Mouse (Mus musculus): ENCODE results near the gene Nsmce4a. TPM values are rescaled to one million over a fixed set of nuclear protein-coding genes. Genes with fewer than 3 reads are reported as not detected.

Nsmce4a gene
- polyA plus RNA-seq (2015; fragmentation: Nextera tagmentation; extraction: Ambion mirVana), result 115 and 120 TPM in 2 replicates

GRCm38 (mm10) chr7:130572821-130573220 is at the start of gene Nsmce4a:
TSS of gene Nsmce4a (minus strand) at chr7:130573118.
- ATAC-seq (ENCODE audit: low read depth) (no peak), DNase-seq (no peak)
- H3K4me3 ChIP-seq (replicated peaks), result no peak within 1 kb of the TSS
- WGBS (ENCODE audit: insufficient replicate concordance), result 69% methylated on average over 10 of the region's 11 CpGs
- H3K27me3 ChIP-seq, result no peaks in the 10 kb centered on the region
- peaks cover 12% of the 10 kb centered on the region; the same call in 1 of the 2 replicates for H3K4me1 ChIP-seq (replicated peaks)
- H3K36me3 ChIP-seq, result no peaks in the 10 kb centered on the region
- no peak within 1 kb of the TSS for H3K27ac ChIP-seq
- H3K9me3 ChIP-seq (replicated peaks), result no peaks in the 10 kb centered on the region
- no peak within 1 kb of the TSS for H3K9ac ChIP-seq
- no peak within 1 kb of the TSS for H3K4me2 ChIP-seq

GRCm38 (mm10) chr7:130622359-130622758 is 49.4 kb upstream of the Nsmce4a start:
- 0 out of 2 replicates have a peak, but pooled peaks cover 2% of the 10 kb centered on the region for H3K27me3 ChIP-seq
- H3K4me3 ChIP-seq (replicated peaks), result no peak overlapping the region
- H3K4me2 ChIP-seq, result no peak overlapping the region
- H3K27ac ChIP-seq, result no peak overlapping the region
- no peak for DNase-seq
- H3K9me3 ChIP-seq (replicated peaks), result no peaks in the 10 kb centered on the region
- no peak for ATAC-seq (ENCODE audit: low read depth)
- WGBS (ENCODE audit: insufficient replicate concordance), result 61% methylated on average over 4 of the region's 4 CpGs
- no peaks in the 10 kb centered on the region for H3K36me3 ChIP-seq
- no peak overlapping the region for H3K9ac ChIP-seq
- H3K4me1 ChIP-seq (replicated peaks), result no peaks in the 10 kb centered on the region

GRCm38 (mm10) chr7:130621953-130622352 is 49.0 kb upstream of the Nsmce4a start:
- Histone ChIP-seq H3K4me1 (replicated peaks) (no peaks in the 10 kb centered on the region), H3K4me2 (no peak overlapping the region), H3K9me3 (replicated peaks) (no peaks in the 10 kb centered on the region), H3K9ac (no peak overlapping the region), H3K4me3 (replicated peaks) (no peak overlapping the region), H3K27ac (no peak overlapping the region), H3K27me3 (0 out of 2 replicates have a peak, but pooled peaks cover 2% of the 10 kb centered on the region), H3K36me3 (no peaks in the 10 kb centered on the region)
- ATAC-seq (ENCODE audit: low read depth), result no peak
- 41% methylated on average over 3 of the region's 3 CpGs for WGBS (ENCODE audit: insufficient replicate concordance)
- DNase-seq, result no peak

- 70% methylated on average over 2 of the region's 2 CpGs for WGBS (ENCODE audit: insufficient replicate concordance)
- no peak overlapping the region for H3K9ac ChIP-seq
- H3K27ac ChIP-seq, result no peak overlapping the region
- H3K4me2 ChIP-seq, result no peak overlapping the region
- H3K36me3 ChIP-seq, result no peaks in the 10 kb centered on the region
- H3K4me3 ChIP-seq (replicated peaks), result no peak overlapping the region
- H3K9me3 ChIP-seq (replicated peaks), result no peaks in the 10 kb centered on the region
- DNase-seq, result no peak
- no peak for ATAC-seq (ENCODE audit: low read depth)
- H3K4me1 ChIP-seq (replicated peaks), result no peaks in the 10 kb centered on the region
- H3K27me3 ChIP-seq, result no peaks in the 10 kb centered on the region
Observed at GRCm38 (mm10) chr7:130621068-130621467, 48.1 kb upstream of the Nsmce4a start.

GRCm38 (mm10) chr7:130617591-130617990 is 44.7 kb upstream of the Nsmce4a start:
- Histone ChIP-seq H3K36me3 (no peaks in the 10 kb centered on the region), H3K4me1 (replicated peaks) (no peaks in the 10 kb centered on the region), H3K27me3 (no peaks in the 10 kb centered on the region), H3K9ac (no peak overlapping the region), H3K9me3 (replicated peaks) (no peaks in the 10 kb centered on the region), H3K4me2 (no peak overlapping the region), H3K4me3 (replicated peaks) (no peak overlapping the region), H3K27ac (no peak overlapping the region)
- DNase-seq, result no peak
- WGBS (ENCODE audit: insufficient replicate concordance), result 85% methylated on average over 3 of the region's 3 CpGs
- no peak for ATAC-seq (ENCODE audit: low read depth)

- Histone ChIP-seq H3K27ac (no peak overlapping the region), H3K4me3 (replicated peaks) (no peak overlapping the region), H3K27me3 (no peaks in the 10 kb centered on the region), H3K9me3 (replicated peaks) (no peaks in the 10 kb centered on the region), H3K4me2 (no peak overlapping the region), H3K9ac (no peak overlapping the region), H3K4me1 (replicated peaks) (no peaks in the 10 kb centered on the region), H3K36me3 (no peaks in the 10 kb centered on the region)
- 63% methylated on average over 4 of the region's 4 CpGs for WGBS (ENCODE audit: insufficient replicate concordance)
- DNase-seq, result no peak
- ATAC-seq (ENCODE audit: low read depth), result no peak
Observed at GRCm38 (mm10) chr7:130613973-130614372, 41.1 kb upstream of the Nsmce4a start.

- 75% methylated on average over 4 of the region's 4 CpGs for WGBS (ENCODE audit: insufficient replicate concordance)
- DNase-seq, result no peak
- Histone ChIP-seq H3K9me3 (replicated peaks) (no peaks in the 10 kb centered on the region), H3K4me3 (replicated peaks) (no peak overlapping the region), H3K4me1 (replicated peaks) (no peaks in the 10 kb centered on the region), H3K4me2 (no peak overlapping the region), H3K36me3 (no peaks in the 10 kb centered on the region), H3K9ac (no peak overlapping the region), H3K27me3 (no peaks in the 10 kb centered on the region), H3K27ac (no peak overlapping the region)
- ATAC-seq (ENCODE audit: low read depth), result no peak
Observed at GRCm38 (mm10) chr7:130606958-130607357, 34.0 kb upstream of the Nsmce4a start.

- ATAC-seq (ENCODE audit: low read depth) (no peak), DNase-seq (no peak)
- Histone ChIP-seq H3K4me1 (replicated peaks) (no peaks in the 10 kb centered on the region), H3K9me3 (replicated peaks) (no peaks in the 10 kb centered on the region), H3K9ac (no peak overlapping the region), H3K36me3 (no peaks in the 10 kb centered on the region), H3K27ac (no peak overlapping the region), H3K27me3 (no peaks in the 10 kb centered on the region), H3K4me3 (replicated peaks) (no peak overlapping the region), H3K4me2 (no peak overlapping the region)
- 18% methylated on average over 6 of the region's 6 CpGs for WGBS (ENCODE audit: insufficient replicate concordance)
Observed at GRCm38 (mm10) chr7:130605111-130605510, 32.2 kb upstream of the Nsmce4a start.

GRCm38 (mm10) chr7:130604390-130604789 is 31.5 kb upstream of the Nsmce4a start:
- H3K36me3 ChIP-seq, result no peaks in the 10 kb centered on the region
- H3K9ac ChIP-seq, result no peak overlapping the region
- H3K4me1 ChIP-seq (replicated peaks), result no peaks in the 10 kb centered on the region
- ATAC-seq (ENCODE audit: low read depth), result no peak
- H3K27me3 ChIP-seq, result no peaks in the 10 kb centered on the region
- no peak overlapping the region for H3K4me3 ChIP-seq (replicated peaks)
- no peak for DNase-seq
- no peak overlapping the region for H3K27ac ChIP-seq
- no peaks in the 10 kb centered on the region for H3K9me3 ChIP-seq (replicated peaks)
- no peak overlapping the region for H3K4me2 ChIP-seq
- 57% methylated on average over 2 of the region's 2 CpGs for WGBS (ENCODE audit: insufficient replicate concordance)

- no peak for DNase-seq
- Histone ChIP-seq H3K4me2 (no peak overlapping the region), H3K4me1 (replicated peaks) (no peaks in the 10 kb centered on the region), H3K9me3 (replicated peaks) (no peaks in the 10 kb centered on the region), H3K27ac (no peak overlapping the region), H3K36me3 (no peaks in the 10 kb centered on the region), H3K27me3 (no peaks in the 10 kb centered on the region), H3K9ac (no peak overlapping the region), H3K4me3 (replicated peaks) (no peak overlapping the region)
- ATAC-seq (ENCODE audit: low read depth), result no peak
- WGBS (ENCODE audit: insufficient replicate concordance), result 76% methylated on average over 5 of the region's 5 CpGs
Observed at GRCm38 (mm10) chr7:130603556-130603955, 30.6 kb upstream of the Nsmce4a start.

- Histone ChIP-seq H3K27me3 (no peaks in the 10 kb centered on the region), H3K4me2 (no peak overlapping the region), H3K36me3 (no peaks in the 10 kb centered on the region), H3K9me3 (replicated peaks) (no peaks in the 10 kb centered on the region), H3K9ac (no peak overlapping the region), H3K27ac (no peak overlapping the region), H3K4me3 (replicated peaks) (no peak overlapping the region), H3K4me1 (replicated peaks) (no peaks in the 10 kb centered on the region)
- ATAC-seq (ENCODE audit: low read depth), result no peak
- no peak for DNase-seq
- WGBS (ENCODE audit: insufficient replicate concordance), result 39% methylated on average over 1 of the region's 1 CpGs
Observed at GRCm38 (mm10) chr7:130602804-130603203, 29.9 kb upstream of the Nsmce4a start.

- Histone ChIP-seq H3K4me1 (replicated peaks) (no peaks in the 10 kb centered on the region), H3K4me3 (replicated peaks) (no peak overlapping the region), H3K27me3 (no peaks in the 10 kb centered on the region), H3K9me3 (replicated peaks) (no peaks in the 10 kb centered on the region), H3K36me3 (no peaks in the 10 kb centered on the region), H3K27ac (no peak overlapping the region), H3K4me2 (no peak overlapping the region), H3K9ac (no peak overlapping the region)
- DNase-seq, result no peak
- no peak for ATAC-seq (ENCODE audit: low read depth)
- WGBS (ENCODE audit: insufficient replicate concordance), result 59% methylated on average over 2 of the region's 2 CpGs
Observed at GRCm38 (mm10) chr7:130600546-130600945, 27.6 kb upstream of the Nsmce4a start.
